Mouse (Mus musculus) kidney, postnatal 14 days (tissue): Measurements from ENCODE around the gene Clmp.
"Not testable (repeated sequence)": the region's sequence is repeated elsewhere in the genome, so short reads cannot be mapped to it uniquely, and the experiment has no call there.

Experiments used
- DNase-seq: peaks from one replicate; pipeline ENCODE4 v3.0.0; 2022; ENCODE audit warnings: mixed read lengths

The Clmp gene

GRCm38 (mm10) chr9:40804576-40804975 lies 118.8 kb downstream of the Clmp start:
- DNase-seq = not testable (repeated sequence)

- peak; percentile 83 for DNase-seq
Observed at GRCm38 (mm10) chr9:40805263-40805662, 119.5 kb downstream of the Clmp start.

- DNase-seq = peak; percentile 72
Observed at GRCm38 (mm10) chr9:40806440-40807288, 120.9 kb downstream of the Clmp start.

GRCm38 (mm10) chr9:40807289-40807920 lies 121.6 kb downstream of the Clmp start:
- peak; percentile 68 for DNase-seq

- DNase-seq = no peak
Observed at GRCm38 (mm10) chr9:40808061-40808906, 122.5 kb downstream of the Clmp start.

GRCm38 (mm10) chr9:40808907-40809280 lies 123.1 kb downstream of the Clmp start:
- no peak for DNase-seq

- no peak for DNase-seq
Observed at GRCm38 (mm10) chr9:40811860-40812259, 126.1 kb downstream of the Clmp start.

- DNase-seq = no peak
Observed at GRCm38 (mm10) chr9:40814060-40814459, 128.3 kb downstream of the Clmp start.

- DNase-seq = no peak
Observed at GRCm38 (mm10) chr9:40817325-40818028, 131.7 kb downstream of the Clmp start.

- peak; percentile 49 for DNase-seq
Observed at GRCm38 (mm10) chr9:40825601-40826000, 139.8 kb downstream of the Clmp start.

- DNase-seq = no peak
Observed at GRCm38 (mm10) chr9:40827366-40827765, 141.6 kb downstream of the Clmp start.

- DNase-seq = peak; percentile 76
Observed at GRCm38 (mm10) chr9:40834569-40834968, 148.8 kb downstream of the Clmp start.
